Mouse (Mus musculus) left cerebral cortex, postnatal 25 days (tissue): ENCODE results near the gene Rhoj. TPM values are rescaled to one million over a fixed set of nuclear protein-coding genes. Genes with fewer than 3 reads are reported as not detected.
"Not testable (repeated sequence)": the region's sequence is repeated elsewhere in the genome, so short reads cannot be mapped to it uniquely, and the experiment has no call there.

Experiments used
- DNase-seq, 2 experiments: peaks; one replicate each; pipeline ENCODE4 v3.0.0; 2022; ENCODE audit warnings: low spot score in 2 of 2, mixed read lengths in 1 of 2
- intact Hi-C: fragments of 180-260 bp; cut with DNase I; formaldehyde crosslinking; loops from one replicate; pipeline ENCODE4 v1.15.1; 2025
- total RNA-seq, 2 experiments: library from RNA; stranded (reverse); gene quantifications; 2 replicates each; pipeline ENCODE4 v1.2.3; 2021

The Rhoj gene
- total RNA-seq, 2 experiments from 2014 or later, result 3.6 to 4.6 TPM

DNA sequence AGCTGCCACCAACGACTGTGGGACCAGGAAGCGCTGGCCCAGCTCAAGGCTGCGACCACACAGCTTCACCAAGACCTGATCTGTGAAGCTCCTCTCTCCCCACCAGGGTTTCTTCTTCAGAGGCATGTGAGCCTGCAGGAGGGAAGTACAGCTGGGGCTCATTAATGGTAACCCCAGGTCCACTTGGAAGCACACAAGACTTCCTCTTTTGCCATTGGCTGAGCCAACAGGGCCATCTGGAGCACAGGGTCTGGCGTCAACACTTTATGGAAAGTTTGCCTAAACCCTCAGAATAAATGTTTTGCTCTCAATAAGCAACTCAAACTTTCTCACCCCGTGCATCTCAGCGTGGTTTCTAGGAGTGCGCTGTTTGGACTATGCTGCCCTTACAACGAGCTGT, 79.0 kb downstream of the Rhoj start:
- intact Hi-C loops, result loop anchor here (5.0 kb wide), 2 partner anchors 205 to 1065 kb away; no protein-coding TSS in a partner anchor
- DNase-seq, result no peak

DNA sequence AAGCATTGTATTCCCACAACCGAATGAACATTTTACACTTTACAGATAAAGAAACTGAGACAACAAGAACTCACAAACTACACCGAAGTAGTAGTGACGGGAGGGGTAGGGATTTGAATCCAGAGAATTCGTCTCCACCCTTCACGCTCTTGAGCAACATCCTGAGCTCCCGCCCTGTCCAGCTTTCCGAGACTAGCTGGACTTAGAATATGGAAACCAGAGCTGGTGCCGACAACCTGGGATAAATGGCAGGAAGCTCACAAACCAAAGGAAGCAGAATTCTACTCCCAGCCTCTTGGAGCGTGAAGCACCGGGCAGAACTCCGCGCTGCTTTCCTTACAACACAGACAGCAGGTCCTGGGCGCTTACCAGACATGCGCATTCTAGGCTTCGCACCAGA, 79.7 kb downstream of the Rhoj start:
- no peak for DNase-seq
- intact Hi-C loops, result loop anchor here (5.0 kb wide), 2 partner anchors 206 to 1066 kb away; no protein-coding TSS in a partner anchor

DNA sequence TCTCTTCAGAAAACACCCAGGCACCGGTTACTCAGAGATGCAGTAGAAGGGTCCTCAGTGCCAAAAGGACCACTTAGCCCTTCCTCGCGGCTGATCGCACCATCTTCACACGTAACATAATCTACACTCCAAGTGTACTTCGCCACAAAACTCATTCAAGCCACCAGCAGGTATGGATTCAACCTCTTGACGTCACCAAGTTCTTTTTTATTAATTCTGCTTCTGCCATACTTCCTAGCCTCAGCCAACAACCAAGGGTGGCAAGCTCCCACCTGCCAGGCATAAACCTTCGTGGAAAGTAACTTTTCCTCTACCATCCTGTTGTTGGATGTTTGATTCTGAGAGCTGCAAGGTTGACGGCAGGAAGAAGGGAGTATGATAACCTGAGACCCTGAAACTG, 80.4 kb downstream of the Rhoj start:
- DNase-seq, result no peak
- intact Hi-C loops, result loop anchor here (5.0 kb wide), 2 partner anchors 206 to 1066 kb away; no protein-coding TSS in a partner anchor

- intact Hi-C loops, result loop anchor here (5.0 kb wide), 3 partner anchors 107 to 1067 kb away; no protein-coding TSS in a partner anchor
- peak; percentile 75 to 78 for DNase-seq
These were observed 81.4 kb downstream of the Rhoj start for GRCm38 (mm10) chr12:75389308-75390135.

- intact Hi-C loops, result loop anchor here (5.0 kb wide), 1 partner anchor 109 kb away; no protein-coding TSS in a partner anchor
- DNase-seq, result no peak
These were observed 83.4 kb downstream of the Rhoj start for GRCm38 (mm10) chr12:75391526-75391925.

DNA sequence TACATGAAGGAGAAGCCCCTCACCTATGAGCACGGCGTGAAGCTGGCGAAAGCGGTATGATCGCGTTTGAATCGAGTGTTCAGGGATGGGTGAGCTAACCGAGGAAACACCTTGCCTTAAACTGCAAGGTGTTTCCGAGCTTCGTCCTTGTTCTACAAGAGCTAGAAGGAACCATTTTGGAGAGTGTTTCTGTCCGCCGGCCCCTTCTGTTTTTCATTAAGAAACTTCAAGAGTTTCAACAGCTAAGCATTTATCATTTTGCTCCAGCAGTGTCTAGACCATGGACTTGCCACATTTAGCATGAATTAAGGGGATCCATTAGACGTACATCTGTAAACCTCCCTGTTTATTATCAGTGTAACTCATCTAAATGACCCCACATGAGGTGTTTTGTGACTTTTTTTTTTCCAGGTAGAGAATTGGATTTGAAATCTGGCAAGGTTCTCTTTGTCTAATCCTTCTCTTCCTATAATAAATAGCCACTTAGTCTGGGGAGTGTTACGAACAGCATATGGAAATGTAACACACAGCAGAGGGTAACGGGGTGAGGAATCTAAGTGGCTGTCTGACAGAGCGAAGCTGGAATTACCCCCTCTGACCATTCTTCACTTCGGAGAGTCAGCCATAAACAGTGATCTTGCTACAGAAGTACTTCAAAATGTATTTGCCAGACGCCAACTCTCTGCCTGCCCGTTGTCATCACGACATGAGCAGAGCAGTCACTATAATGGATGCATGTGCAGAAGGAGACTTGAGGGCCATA, 86.1 kb downstream of the Rhoj start:
- no peak for DNase-seq
- intact Hi-C loops, result loop anchor here (5.0 kb wide), 1 partner anchor 112 kb away; no protein-coding TSS in a partner anchor

- intact Hi-C loops, result no loop called here
- DNase-seq, result no peak
These were observed 88.5 kb downstream of the Rhoj start for GRCm38 (mm10) chr12:75396616-75397015.

GRCm38 (mm10) chr12:75397077-75397476, 89.0 kb downstream of the Rhoj start:
- intact Hi-C loops, result no loop called here
- no peak for DNase-seq

DNA sequence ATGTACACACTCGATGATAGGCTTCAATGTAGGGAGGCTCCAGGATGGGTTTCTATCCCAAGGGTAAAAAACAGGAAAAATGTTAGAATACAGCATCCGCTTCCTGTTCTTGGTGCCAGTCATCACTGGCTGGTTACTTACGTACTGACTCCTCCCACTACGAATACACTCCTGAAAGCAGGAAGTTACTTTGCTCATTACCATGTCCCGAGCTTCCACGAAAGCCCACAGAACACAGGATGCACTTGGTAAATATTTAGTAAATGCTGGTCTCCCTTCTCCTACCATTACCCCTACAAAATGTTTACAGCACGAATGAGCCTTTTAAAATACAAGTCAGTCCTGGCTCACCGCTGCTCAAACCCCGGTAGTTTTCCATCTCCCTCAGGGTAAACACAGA, 104.8 kb downstream of the Rhoj start:
- intact Hi-C loops, result no loop called here
- DNase-seq, result no peak

DNA sequence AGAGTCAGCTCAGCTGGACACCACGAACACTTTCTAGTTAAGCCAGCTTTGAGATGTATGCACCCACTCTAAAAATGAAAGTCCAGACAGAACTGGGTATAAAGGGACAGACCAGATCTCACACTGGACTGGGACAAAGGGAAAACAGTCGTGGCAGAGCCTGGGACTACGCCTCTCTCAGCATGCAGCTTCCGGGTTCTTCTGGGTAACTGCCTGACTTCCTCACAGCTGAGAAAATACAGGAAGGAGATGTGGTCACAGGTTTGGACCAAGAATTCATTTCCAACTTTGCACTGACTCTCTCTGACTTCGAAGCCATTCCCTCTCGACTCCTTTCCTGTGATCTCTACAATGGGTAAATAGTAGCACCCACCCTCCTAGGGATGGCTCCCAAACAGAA, 106.9 kb downstream of the Rhoj start:
- intact Hi-C loops, result no loop called here
- no peak for DNase-seq

DNA sequence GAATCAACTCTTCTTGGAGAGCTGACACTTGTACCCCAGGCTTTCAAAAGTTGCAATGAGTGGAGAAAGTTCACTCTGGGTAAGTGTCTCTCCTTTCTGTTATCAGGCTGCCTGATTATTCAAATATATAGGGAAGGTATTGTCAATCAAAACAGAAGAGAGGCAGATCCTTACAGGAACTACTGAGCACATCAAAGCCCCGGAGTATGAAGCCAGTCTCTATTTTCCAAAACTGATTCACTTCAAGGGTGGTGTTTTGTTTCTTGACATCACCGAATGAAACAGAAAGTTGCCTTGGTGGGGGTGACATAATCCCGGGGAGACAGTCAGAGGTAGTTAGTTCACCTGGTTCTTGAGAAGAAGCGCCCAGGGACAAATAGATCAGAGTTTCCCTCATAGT, 108.6 kb downstream of the Rhoj start, which contains the start of gene Gphb5:
Gene Gphb5, minus strand, starts transcription at position 101 of the 400 bp plus-strand sequence.
- no peak for DNase-seq
- intact Hi-C loops, result no loop called here

- peak in 1 of 2 experiments; percentile 69 for DNase-seq
- intact Hi-C loops, result no loop called here
These were observed 116.2 kb downstream of the Rhoj start for GRCm38 (mm10) chr12:75424359-75424758.

GRCm38 (mm10) chr12:75424817-75425216, 116.7 kb downstream of the Rhoj start:
- DNase-seq, result no peak
- intact Hi-C loops, result no loop called here

GRCm38 (mm10) chr12:75425882-75426281, 117.8 kb downstream of the Rhoj start:
- no peak for DNase-seq
- intact Hi-C loops, result no loop called here

GRCm38 (mm10) chr12:75428719-75429118, 120.6 kb downstream of the Rhoj start:
- intact Hi-C loops, result no loop called here
- DNase-seq, result no peak

DNA sequence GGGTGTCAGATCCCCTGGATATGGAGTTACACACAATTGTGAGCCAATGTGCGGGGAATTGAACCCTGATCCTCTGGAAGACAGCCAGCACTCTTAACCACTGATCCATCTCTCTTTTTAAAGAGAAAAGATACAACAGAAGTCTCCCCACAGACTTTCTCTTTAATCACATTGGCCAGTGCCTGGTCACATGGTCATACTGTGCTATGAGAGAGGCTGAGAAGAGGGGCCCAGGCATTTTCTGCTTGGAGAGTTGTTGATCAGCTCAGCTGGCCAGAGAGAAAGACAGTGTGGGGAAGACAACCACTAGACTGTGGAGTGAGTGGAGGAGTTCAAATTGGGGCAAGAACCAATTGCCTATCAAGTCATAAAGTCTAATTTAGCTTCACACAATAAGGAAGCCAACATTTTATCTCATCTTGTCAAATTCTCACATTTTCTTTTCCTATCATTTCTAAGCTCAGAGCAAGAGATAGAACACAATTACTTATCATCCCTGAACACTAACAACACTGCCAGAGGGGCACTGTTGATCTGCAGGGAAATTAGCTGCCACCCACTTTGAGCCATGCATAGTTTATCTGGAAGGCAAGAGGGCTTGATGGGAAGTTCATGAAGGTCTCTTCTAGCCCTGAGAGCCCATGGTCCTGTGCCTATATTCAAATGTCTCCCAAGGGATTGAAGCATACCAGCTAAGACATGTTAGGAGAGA, 121.7 kb downstream of the Rhoj start:
- DNase-seq, result no peak
- intact Hi-C loops, result no loop called here

GRCm38 (mm10) chr12:75432400-75432799, 124.3 kb downstream of the Rhoj start:
- DNase-seq, intact Hi-C loops: not testable (repeated sequence)

DNA sequence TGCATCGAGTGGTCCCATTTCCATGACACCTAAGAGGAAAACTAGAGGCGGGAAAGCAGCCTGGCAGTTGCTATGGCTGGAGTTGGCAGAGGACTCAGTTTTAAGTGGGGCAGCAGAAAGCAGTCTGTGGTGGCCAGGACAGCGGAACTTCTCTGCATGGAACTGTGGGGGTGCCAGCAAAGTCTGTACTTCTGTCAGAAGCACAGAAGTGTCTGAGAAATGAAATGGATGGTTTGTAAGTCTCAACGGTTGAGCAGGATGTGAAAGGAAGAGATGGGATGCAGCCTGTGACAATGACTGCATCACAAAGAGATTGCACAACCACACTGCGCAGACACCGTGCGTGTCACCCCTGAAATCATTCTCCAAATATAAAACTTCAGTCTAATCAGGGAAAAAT, 138.1 kb downstream of the Rhoj start:
- intact Hi-C loops, result no loop called here
- DNase-seq, result peak in 1 of 2 experiments; percentile 21

- intact Hi-C loops, result no loop called here
- peak in 1 of 2 experiments; percentile 45 for DNase-seq
These were observed 140.8 kb downstream of the Rhoj start for GRCm38 (mm10) chr12:75448921-75449320.

DNA sequence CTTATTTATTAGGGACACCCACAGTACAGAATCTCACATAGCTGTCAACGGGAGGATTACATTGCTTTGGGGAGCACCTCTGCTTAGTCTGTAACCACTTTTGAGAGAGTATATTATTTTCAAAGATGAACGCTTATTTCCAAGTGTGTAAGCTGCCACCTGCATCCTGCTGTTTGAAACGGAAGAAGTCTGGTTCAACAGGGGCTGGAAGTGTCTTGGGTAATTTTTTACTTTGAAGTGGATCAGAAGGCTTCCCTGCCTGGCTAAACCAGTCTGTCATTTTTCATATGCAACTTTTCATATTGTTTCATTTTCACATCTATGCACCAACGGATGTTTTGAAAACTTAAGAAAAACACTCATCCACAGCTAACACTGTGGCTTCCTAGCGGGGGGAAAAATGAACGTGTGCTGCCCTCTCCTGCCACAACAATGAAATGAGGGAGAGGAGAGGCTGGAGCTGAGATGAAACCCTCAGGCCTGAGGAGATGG, 141.4 kb downstream of the Rhoj start:
- DNase-seq, result no peak
- intact Hi-C loops, result no loop called here
